Mouse (Mus musculus): Measurements from ENCODE around the gene Afm. TPM values are rescaled to one million over a fixed set of nuclear protein-coding genes. Genes with fewer than 3 reads are reported as not detected.

Afm gene
- polyA plus RNA-seq, 1 experiment from 2014 or later, result not detected

DNA sequence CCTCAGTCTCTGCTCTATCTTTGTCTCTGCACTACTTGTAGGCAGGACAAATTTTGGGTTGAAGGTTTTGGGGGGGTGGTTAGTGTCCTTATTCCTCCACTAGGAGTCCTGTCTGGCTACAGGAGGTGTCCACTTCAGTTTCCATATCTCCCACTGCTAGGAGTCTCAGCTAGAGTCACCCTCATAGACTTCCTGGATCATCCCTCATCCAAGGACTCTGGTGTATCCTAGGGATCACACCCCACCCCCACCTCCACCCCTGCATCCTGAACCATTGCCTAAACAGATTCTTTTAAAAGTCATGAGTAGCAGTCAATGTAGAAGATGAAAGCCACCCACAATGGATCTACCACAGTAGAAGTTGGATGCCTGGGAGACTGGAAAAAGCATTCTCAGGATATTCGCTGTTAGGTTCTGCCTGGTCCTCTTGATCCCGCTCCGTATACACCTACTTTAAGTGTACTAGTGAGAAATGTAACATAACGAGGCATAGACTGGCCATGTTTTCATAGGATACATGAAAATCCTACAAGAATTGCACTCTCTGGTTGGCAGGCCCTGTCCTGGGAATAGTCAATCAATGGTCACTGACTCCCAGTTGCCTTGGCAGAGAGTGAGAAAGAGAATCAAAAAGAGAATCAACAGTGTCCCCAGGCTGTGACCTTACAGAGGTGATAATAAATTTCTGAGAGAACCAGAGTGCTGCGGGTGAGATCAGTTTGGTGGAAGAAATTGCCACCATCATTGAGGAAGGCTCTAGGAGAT lies 8.7 kb upstream of the Afm start:
- ATAC-seq, result no peak
- WGBS, result 90% methylated on average over 5 of the region's 5 CpGs
- H3K4me1 ChIP-seq (ENCODE audit: control insufficient read depth, insufficient read depth, low read depth, low read length), result no peaks in the 10 kb centered on the region
- H3K27me3 ChIP-seq (replicated peaks; ENCODE audit: control insufficient read depth, insufficient read depth, low read length), result no peaks in the 10 kb centered on the region
- no peak overlapping the region for H3K27ac ChIP-seq (ENCODE audit: low read depth, low read length)
- H3K36me3 ChIP-seq (ENCODE audit: control insufficient read depth, insufficient read depth, low read length), result no peaks in the 10 kb centered on the region
- H3K4me2 ChIP-seq (ENCODE audit: low read length), result no peak overlapping the region
- no peak overlapping the region for H3K4me3 ChIP-seq (ENCODE audit: low read length)
- H3K9me3 ChIP-seq (ENCODE audit: control insufficient read depth, low read length), result no peaks in the 10 kb centered on the region
- no peak overlapping the region for H3K9ac ChIP-seq (ENCODE audit: low read depth, low read length)

DNA sequence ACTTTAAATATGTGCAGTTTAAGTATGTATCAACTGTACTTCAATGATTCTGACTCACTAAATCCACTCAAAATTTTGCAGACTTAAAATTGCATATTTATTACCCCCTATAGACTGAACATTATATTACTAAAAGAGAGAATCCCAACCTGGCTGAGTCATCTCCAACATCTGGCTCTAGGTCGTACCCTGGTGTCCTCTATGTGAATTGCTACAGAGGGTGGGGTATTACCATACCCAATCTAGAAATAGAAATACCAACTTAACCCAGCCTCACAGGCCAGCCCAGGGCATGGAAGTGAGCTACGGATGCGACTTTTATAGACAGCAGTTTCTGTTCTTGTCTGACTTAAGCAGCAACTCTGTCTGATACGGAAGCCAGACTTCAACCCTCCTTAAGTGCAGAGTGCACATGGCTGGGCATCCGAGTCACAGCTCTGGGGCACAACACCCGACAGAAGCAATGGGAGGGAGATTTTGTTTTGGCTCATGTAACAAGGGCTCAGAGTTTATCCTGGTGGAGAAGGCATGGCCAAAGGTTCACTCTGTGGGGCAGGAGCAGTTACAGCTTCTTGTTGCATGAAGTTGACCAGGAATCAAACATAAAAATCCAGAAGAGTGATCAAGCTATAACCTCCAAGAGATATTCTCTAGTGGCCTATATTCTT lies 6.3 kb upstream of the Afm start:
- Histone ChIP-seq H3K9me3 (ENCODE audit: control insufficient read depth, low read length) (no peaks in the 10 kb centered on the region), H3K27me3 (replicated peaks; ENCODE audit: control insufficient read depth, insufficient read depth, low read length) (no peaks in the 10 kb centered on the region), H3K36me3 (ENCODE audit: control insufficient read depth, insufficient read depth, low read length) (no peaks in the 10 kb centered on the region), H3K4me3 (ENCODE audit: low read length) (no peak overlapping the region), H3K4me1 (ENCODE audit: control insufficient read depth, insufficient read depth, low read depth, low read length) (no peaks in the 10 kb centered on the region), H3K9ac (ENCODE audit: low read depth, low read length) (no peak overlapping the region), H3K4me2 (ENCODE audit: low read length) (no peak overlapping the region), H3K27ac (ENCODE audit: low read depth, low read length) (no peak overlapping the region)
- WGBS, result 85% methylated on average over 6 of the region's 6 CpGs
- ATAC-seq, result no peak

DNA sequence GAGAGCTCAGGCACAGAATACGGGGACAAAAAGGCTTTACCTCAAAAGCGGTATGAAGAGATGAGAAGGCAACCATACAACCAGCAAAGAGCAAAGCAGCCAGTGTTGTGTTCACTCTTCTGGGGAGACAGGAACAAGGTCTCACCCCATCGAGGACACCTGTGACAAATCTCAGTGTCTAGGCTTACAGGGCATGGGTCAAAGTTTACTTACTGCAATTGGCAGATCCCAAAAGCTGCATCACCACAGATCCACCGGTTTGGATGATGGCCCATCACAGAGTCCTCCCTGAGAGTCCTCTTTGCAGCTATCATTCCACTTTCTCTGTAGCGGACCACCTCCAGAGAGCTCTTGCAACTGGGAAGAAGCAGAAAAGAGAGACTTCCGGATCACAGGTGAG lies 3.2 kb upstream of the Afm start:
- 87% methylated on average over 6 of the region's 6 CpGs for WGBS
- H3K4me2 ChIP-seq (ENCODE audit: low read length), result no peak overlapping the region
- H3K9me3 ChIP-seq (ENCODE audit: control insufficient read depth, low read length), result no peaks in the 10 kb centered on the region
- H3K4me3 ChIP-seq (ENCODE audit: low read length), result no peak overlapping the region
- H3K9ac ChIP-seq (ENCODE audit: low read depth, low read length), result no peak overlapping the region
- ATAC-seq, result no peak
- no peaks in the 10 kb centered on the region for H3K36me3 ChIP-seq (ENCODE audit: control insufficient read depth, insufficient read depth, low read length)
- no peaks in the 10 kb centered on the region for H3K27me3 ChIP-seq (replicated peaks; ENCODE audit: control insufficient read depth, insufficient read depth, low read length)
- no peak overlapping the region for H3K27ac ChIP-seq (ENCODE audit: low read depth, low read length)
- no peaks in the 10 kb centered on the region for H3K4me1 ChIP-seq (ENCODE audit: control insufficient read depth, insufficient read depth, low read depth, low read length)

DNA sequence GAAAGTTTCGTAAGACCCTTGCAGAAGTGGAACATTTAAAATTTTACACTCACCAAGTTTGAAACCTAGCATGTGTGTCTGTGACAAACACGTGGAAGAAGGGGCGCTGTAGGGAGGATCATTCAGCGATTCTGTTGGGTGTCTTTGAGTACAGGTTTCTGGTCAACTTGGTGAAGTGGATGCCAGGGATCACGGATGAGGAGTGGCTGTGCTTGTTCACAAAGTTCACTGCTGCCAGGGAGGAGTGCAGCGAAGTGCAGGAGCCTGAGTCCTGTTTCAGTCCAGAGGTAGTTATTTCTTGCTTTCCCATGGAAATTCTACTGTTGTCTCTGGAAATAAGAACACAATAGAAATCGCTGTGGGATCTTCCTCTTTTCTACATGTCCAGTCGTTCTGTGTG lies 32.5 kb downstream of the Afm start:
- 86% methylated on average over 8 of the region's 8 CpGs for WGBS
- Histone ChIP-seq H3K27ac (ENCODE audit: low read depth, low read length) (no peak overlapping the region), H3K4me3 (ENCODE audit: low read length) (no peak overlapping the region), H3K9ac (ENCODE audit: low read depth, low read length) (no peak overlapping the region), H3K36me3 (ENCODE audit: control insufficient read depth, insufficient read depth, low read length) (no peaks in the 10 kb centered on the region), H3K4me1 (ENCODE audit: control insufficient read depth, insufficient read depth, low read depth, low read length) (no peaks in the 10 kb centered on the region), H3K27me3 (replicated peaks; ENCODE audit: control insufficient read depth, insufficient read depth, low read length) (no peaks in the 10 kb centered on the region), H3K9me3 (ENCODE audit: control insufficient read depth, low read length) (no peaks in the 10 kb centered on the region), H3K4me2 (ENCODE audit: low read length) (no peak overlapping the region)
- no peak for ATAC-seq

DNA sequence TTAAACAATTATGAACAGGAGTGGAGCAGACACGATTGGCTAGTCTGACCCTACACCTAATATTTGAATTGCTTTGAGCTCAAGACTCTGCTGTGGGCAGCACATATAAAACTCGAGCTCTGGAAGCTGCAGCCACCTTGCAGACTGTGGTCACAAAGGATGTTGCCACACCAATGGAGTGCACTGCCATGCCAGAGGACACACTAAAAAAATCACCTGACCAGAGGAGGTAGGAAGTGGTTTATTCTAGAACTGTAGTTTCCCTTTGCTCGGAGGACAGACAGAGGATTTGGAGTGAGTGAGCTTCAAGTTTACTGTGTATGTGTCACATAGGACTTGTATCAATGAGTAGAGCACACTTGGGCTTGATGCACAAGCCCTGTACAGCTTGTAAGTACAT lies 37.3 kb downstream of the Afm start:
- WGBS, result 88% methylated on average over 3 of the region's 3 CpGs

DNA sequence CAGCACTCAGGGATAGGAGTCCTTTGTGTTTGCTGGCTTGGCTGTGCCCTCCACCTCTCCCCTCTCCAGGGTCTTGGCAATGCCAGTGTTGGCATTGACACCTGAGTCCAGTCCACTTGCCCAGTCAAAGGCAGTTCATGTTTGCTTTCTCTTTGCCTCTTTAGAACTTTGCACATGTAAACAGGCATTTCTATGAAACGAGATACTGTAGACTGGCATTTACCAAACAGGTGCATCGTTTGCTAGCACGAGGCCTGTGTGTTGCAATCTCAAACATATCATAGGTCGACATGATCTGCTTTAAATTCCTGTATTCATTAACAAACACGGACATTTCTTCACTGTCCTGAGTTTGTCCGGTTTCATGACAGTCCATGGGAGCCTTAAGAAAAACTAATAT lies 42.0 kb downstream of the Afm start, which contains the start of gene 5830473C10Rik:
Gene 5830473C10Rik, plus strand, starts transcription at position 365 of the 400 bp plus-strand sequence.
- Histone ChIP-seq H3K27me3 (replicated peaks; ENCODE audit: control insufficient read depth, insufficient read depth, low read length) (no peaks in the 10 kb centered on the region), H3K27ac (ENCODE audit: low read depth, low read length) (no peak within 1 kb of the TSS), H3K36me3 (ENCODE audit: control insufficient read depth, insufficient read depth, low read length) (no peaks in the 10 kb centered on the region), H3K9me3 (ENCODE audit: control insufficient read depth, low read length) (no peaks in the 10 kb centered on the region), H3K4me2 (ENCODE audit: low read length) (no peak within 1 kb of the TSS), H3K9ac (ENCODE audit: low read depth, low read length) (no peak within 1 kb of the TSS), H3K4me1 (ENCODE audit: control insufficient read depth, insufficient read depth, low read depth, low read length) (no peaks in the 10 kb centered on the region), H3K4me3 (ENCODE audit: low read length) (no peak within 1 kb of the TSS)
- no peak for ATAC-seq
- WGBS, result 91% methylated on average over 6 of the region's 6 CpGs

More for the DNA sequence above, 37.3 kb downstream of the Afm start:
- Histone ChIP-seq H3K9ac (ENCODE audit: low read depth, low read length) (no peak overlapping the region), H3K4me2 (ENCODE audit: low read length) (no peak overlapping the region), H3K9me3 (ENCODE audit: control insufficient read depth, low read length) (no peaks in the 10 kb centered on the region), H3K27me3 (replicated peaks; ENCODE audit: control insufficient read depth, insufficient read depth, low read length) (no peaks in the 10 kb centered on the region), H3K4me1 (ENCODE audit: control insufficient read depth, insufficient read depth, low read depth, low read length) (no peaks in the 10 kb centered on the region), H3K4me3 (ENCODE audit: low read length) (no peak overlapping the region), H3K36me3 (ENCODE audit: control insufficient read depth, insufficient read depth, low read length) (no peaks in the 10 kb centered on the region), H3K27ac (ENCODE audit: low read depth, low read length) (no peak overlapping the region)
- ATAC-seq, result no peak

DNA sequence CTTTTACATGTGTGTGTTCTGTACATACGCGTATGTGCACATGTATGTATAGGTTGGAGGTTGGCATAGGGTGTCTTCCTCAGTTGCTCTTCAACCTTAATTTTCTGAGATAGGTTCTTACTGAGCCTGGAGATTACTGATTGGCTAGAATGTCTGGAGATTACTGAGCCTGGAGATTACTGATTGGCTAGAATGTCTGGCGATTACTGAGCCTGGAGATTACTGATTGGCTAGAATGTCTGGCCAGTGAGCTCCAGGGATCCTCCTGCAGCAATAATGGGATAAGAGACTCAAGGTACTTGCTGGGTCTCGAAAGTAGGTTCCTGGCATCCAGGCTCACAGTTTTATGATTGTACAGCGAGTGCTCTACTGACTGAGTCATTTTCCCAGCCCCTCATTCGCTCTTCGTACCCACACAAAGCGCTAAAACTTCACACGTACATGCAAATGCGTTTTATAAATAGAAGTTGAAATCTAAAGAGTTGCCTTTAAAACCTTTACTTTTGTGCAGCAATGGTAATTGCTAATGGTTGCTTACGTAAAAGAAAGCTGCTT lies 43.1 kb downstream of the Afm start:
- 93% methylated on average over 11 of the region's 11 CpGs for WGBS
- H3K9me3 ChIP-seq (ENCODE audit: control insufficient read depth, low read length), result no peaks in the 10 kb centered on the region
- no peak overlapping the region for H3K4me3 ChIP-seq (ENCODE audit: low read length)
- H3K36me3 ChIP-seq (ENCODE audit: control insufficient read depth, insufficient read depth, low read length), result no peaks in the 10 kb centered on the region
- ATAC-seq, result no peak
- H3K4me2 ChIP-seq (ENCODE audit: low read length), result no peak overlapping the region
- H3K27me3 ChIP-seq (replicated peaks; ENCODE audit: control insufficient read depth, insufficient read depth, low read length), result no peaks in the 10 kb centered on the region
- no peak overlapping the region for H3K9ac ChIP-seq (ENCODE audit: low read depth, low read length)
- no peaks in the 10 kb centered on the region for H3K4me1 ChIP-seq (ENCODE audit: control insufficient read depth, insufficient read depth, low read depth, low read length)
- H3K27ac ChIP-seq (ENCODE audit: low read depth, low read length), result no peak overlapping the region

DNA sequence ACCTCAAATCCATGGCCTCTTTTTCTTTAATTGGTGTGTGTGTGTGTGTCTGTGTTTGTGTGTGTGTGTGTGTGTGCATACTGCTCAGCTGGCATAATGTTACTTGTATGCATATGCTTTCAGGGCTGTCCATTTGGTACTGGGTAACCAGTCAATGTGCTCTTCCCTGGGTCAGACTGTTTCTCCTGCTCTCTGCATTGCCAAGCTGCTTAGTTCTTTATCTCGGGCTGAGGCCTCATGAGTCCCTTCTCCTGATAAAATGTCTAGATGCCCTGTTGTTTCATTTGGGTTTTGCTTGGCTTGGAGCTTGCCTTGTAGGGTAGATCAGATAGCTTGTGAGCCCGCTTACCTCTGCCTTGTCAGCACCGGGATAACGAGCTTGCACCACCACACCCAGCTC lies 44.1 kb downstream of the Afm start:
- no peak for ATAC-seq
- Histone ChIP-seq H3K9me3 (ENCODE audit: control insufficient read depth, low read length) (no peaks in the 10 kb centered on the region), H3K9ac (ENCODE audit: low read depth, low read length) (no peak overlapping the region), H3K4me3 (ENCODE audit: low read length) (no peak overlapping the region), H3K4me1 (ENCODE audit: control insufficient read depth, insufficient read depth, low read depth, low read length) (no peaks in the 10 kb centered on the region), H3K36me3 (ENCODE audit: control insufficient read depth, insufficient read depth, low read length) (no peaks in the 10 kb centered on the region), H3K27ac (ENCODE audit: low read depth, low read length) (no peak overlapping the region), H3K27me3 (replicated peaks; ENCODE audit: control insufficient read depth, insufficient read depth, low read length) (no peaks in the 10 kb centered on the region), H3K4me2 (ENCODE audit: low read length) (no peak overlapping the region)
- 90% methylated on average over 4 of the region's 4 CpGs for WGBS

DNA sequence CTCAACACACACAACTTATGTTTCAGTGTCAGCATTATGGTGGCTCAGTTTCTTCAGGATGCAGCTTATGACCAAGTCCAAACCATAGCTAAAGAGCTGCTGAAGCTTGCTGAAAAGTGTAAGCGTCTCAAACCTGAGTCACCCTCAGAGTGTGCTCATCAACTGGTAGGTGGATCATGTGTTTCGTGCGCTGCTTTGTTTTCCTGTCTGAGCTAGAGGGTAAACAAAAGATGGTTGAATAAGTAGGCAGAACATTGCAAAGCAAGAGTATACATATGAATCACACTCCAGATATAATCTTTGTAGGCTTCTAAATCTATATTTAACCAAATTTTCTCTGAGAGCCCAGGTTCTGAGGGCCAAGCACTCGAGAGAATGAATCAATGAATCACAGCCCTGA lies 45.4 kb downstream of the Afm start:
- no peak overlapping the region for H3K4me2 ChIP-seq (ENCODE audit: low read length)
- no peaks in the 10 kb centered on the region for H3K27me3 ChIP-seq (replicated peaks; ENCODE audit: control insufficient read depth, insufficient read depth, low read length)
- H3K36me3 ChIP-seq (ENCODE audit: control insufficient read depth, insufficient read depth, low read length), result no peaks in the 10 kb centered on the region
- H3K4me1 ChIP-seq (ENCODE audit: control insufficient read depth, insufficient read depth, low read depth, low read length), result no peaks in the 10 kb centered on the region
- H3K9ac ChIP-seq (ENCODE audit: low read depth, low read length), result no peak overlapping the region
- WGBS, result 96% methylated on average over 4 of the region's 4 CpGs
- no peak overlapping the region for H3K27ac ChIP-seq (ENCODE audit: low read depth, low read length)
- H3K4me3 ChIP-seq (ENCODE audit: low read length), result no peak overlapping the region
- no peak for ATAC-seq
- H3K9me3 ChIP-seq (ENCODE audit: control insufficient read depth, low read length), result no peaks in the 10 kb centered on the region

All from hindbrain, embryonic 16.5 days (tissue).